Mouse (Mus musculus) liver, embryonic 15.5 days (tissue): ENCODE data around the gene 9130213A22Rik. TPM values are rescaled to one million over a fixed set of nuclear protein-coding genes. Genes with fewer than 3 reads are reported as not detected.

Experiments used
- ATAC-seq: fragments of 200-750 bp; cut with Nextera tagmentation; 2 replicates; pipeline ENCODE4 v1.8.0; 2017; ENCODE audit warnings: moderate number of reproducible peaks, mild to moderate bottlenecking, moderate library complexity; ENCODE audit not compliant: insufficient read depth
- H3K27ac ChIP-seq: fragments of 300-500 bp; sonication (generic); replicated peaks from 2 replicates; pipeline ENCODE4 v1.5.1; 2015; ENCODE audit warnings: mild to moderate bottlenecking, inconsistent platforms
- H3K27me3 ChIP-seq: fragments of 300-500 bp; sonication (generic); 2 replicates; pipeline ENCODE4 v1.6.1; 2015; ENCODE audit warnings: mild to moderate bottlenecking, inconsistent platforms
- H3K36me3 ChIP-seq: fragments of 300-500 bp; sonication (generic); replicated peaks from 2 replicates; pipeline ENCODE4 v1.6.1; 2015; ENCODE audit warnings: moderate library complexity, mild to moderate bottlenecking, inconsistent platforms
- H3K4me1 ChIP-seq: fragments of 300-500 bp; sonication (generic); replicated peaks from 2 replicates; pipeline ENCODE4 v1.6.1; 2015; ENCODE audit warnings: inconsistent platforms
- H3K4me2 ChIP-seq: fragments of 300-500 bp; sonication (generic); 2 replicates; pipeline ENCODE4 v1.6.1; 2015; ENCODE audit warnings: moderate library complexity, mild to moderate bottlenecking, inconsistent platforms
- H3K4me3 ChIP-seq: fragments of 300-500 bp; sonication (generic); replicated peaks from 2 replicates; pipeline ENCODE4 v1.5.1; 2015; ENCODE audit warnings: mild to moderate bottlenecking, inconsistent platforms
- H3K9ac ChIP-seq: fragments of 300-500 bp; sonication (generic); 2 replicates; pipeline ENCODE4 v1.6.1; 2015; ENCODE audit warnings: moderate library complexity, mild to moderate bottlenecking, inconsistent platforms
- H3K9me3 ChIP-seq: fragments of 300-500 bp; sonication (generic); replicated peaks from 2 replicates; pipeline ENCODE4 v1.6.1; 2016; ENCODE audit warnings: inconsistent platforms
- WGBS: fragments of 180-500 bp; shearing (Covaris S2); methylation state at CpG from one replicate; pipeline ENCODE4 v1.1.7; 2015; ENCODE audit warnings: mixed read lengths; ENCODE audit not compliant: insufficient replicate concordance; 5-methylcytosine and 5-hydroxymethylcytosine counted together
- polyA plus RNA-seq: library from polyadenylated mRNA; unstranded; fragments of >200 nt; fragmentation: Nextera tagmentation; extraction: Ambion mirVana; gene quantifications from 2 replicates; pipeline ENCODE4 v1.2.1, GENCODE M21; 2015

The 9130213A22Rik gene
- polyA plus RNA-seq, 1 experiment from 2014 or later, result 0.07 TPM

- 71% methylated on average over 8 of the region's 8 CpGs for WGBS
- no peak overlapping the region for H3K27ac ChIP-seq
These were observed 41.5 kb downstream of the 9130213A22Rik start for GRCm38 (mm10) chr11:69080855-69081222.

GRCm38 (mm10) chr11:69080102-69080854 lies 42.1 kb downstream of the 9130213A22Rik start:
- Histone ChIP-seq H3K27me3 (peaks cover 6% of the 10 kb centered on the region; the same call in 1 of the 2 replicates), H3K4me2 (no peak overlapping the region), H3K27ac (no peak overlapping the region), H3K4me1 (peaks cover 8% of the 10 kb centered on the region; the same call in 1 of the 2 replicates), H3K4me3 (no peak overlapping the region), H3K9ac (no peak overlapping the region), H3K36me3 (no peaks in the 10 kb centered on the region), H3K9me3 (no peaks in the 10 kb centered on the region)
- 68% methylated on average over 15 of the region's 15 CpGs for WGBS
- no peak for ATAC-seq

More at GRCm38 (mm10) chr11:69080855-69081222, 41.5 kb downstream of the 9130213A22Rik start:
- H3K27me3 ChIP-seq, result peaks cover 6% of the 10 kb centered on the region; the same call in 1 of the 2 replicates
- H3K36me3 ChIP-seq, result no peaks in the 10 kb centered on the region
- no peak overlapping the region for H3K9ac ChIP-seq
- no peak overlapping the region for H3K4me2 ChIP-seq
- H3K4me3 ChIP-seq, result no peak overlapping the region
- no peaks in the 10 kb centered on the region for H3K9me3 ChIP-seq
- ATAC-seq, result no peak
- peaks cover 7% of the 10 kb centered on the region; the same call in 1 of the 2 replicates for H3K4me1 ChIP-seq

DNA sequence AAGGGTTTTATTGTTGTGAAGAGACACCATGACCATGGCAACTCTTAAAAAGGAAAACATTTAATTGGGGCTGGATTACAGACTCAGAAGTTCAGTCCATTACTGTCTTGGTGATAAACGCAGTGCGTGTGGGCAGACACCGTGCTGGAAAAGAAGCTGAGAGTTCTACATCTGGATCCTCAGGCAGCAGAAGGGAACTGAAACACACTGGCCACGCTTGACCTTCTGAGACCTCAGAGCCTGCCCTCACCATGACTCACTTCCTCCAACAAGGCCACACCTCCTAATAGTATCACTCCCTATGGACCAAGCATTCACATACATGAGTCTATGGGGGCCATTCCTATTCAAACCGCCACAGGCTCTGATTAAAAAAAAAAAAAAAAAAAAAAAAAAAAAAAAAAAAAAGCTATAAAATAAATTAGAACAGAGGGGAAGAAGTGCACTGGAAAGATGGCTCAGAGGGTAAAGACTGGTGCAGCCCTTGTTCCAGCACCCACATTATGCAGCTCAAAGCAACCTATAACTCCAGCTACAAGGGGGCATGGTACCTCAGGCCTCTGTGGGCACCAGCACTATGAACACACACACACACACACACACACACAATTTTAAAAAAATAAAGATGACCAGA lies 43.5 kb downstream of the 9130213A22Rik start:
- H3K9ac ChIP-seq, result no peak overlapping the region
- H3K4me3 ChIP-seq, result no peak overlapping the region
- no peaks in the 10 kb centered on the region for H3K9me3 ChIP-seq
- no peak overlapping the region for H3K27ac ChIP-seq
- 45% methylated on average over 5 of the region's 5 CpGs for WGBS
- H3K36me3 ChIP-seq, result no peaks in the 10 kb centered on the region
- H3K4me1 ChIP-seq, result peaks cover 20% of the 10 kb centered on the region
- 0 out of 2 replicates have a peak, but pooled peaks have one; percentile 36 for ATAC-seq
- H3K27me3 ChIP-seq, result peaks cover 6% of the 10 kb centered on the region; the same call in 1 of the 2 replicates
- H3K4me2 ChIP-seq, result no peak overlapping the region

GRCm38 (mm10) chr11:69078041-69078440 lies 44.3 kb downstream of the 9130213A22Rik start:
- ATAC-seq, result no peak
- Histone ChIP-seq H3K4me1 (peaks cover 29% of the 10 kb centered on the region), H3K4me2 (no peak overlapping the region), H3K27ac (no peak overlapping the region), H3K4me3 (no peak overlapping the region), H3K9ac (no peak overlapping the region), H3K27me3 (peaks cover 6% of the 10 kb centered on the region; the same call in 1 of the 2 replicates), H3K9me3 (no peaks in the 10 kb centered on the region), H3K36me3 (no peaks in the 10 kb centered on the region)
- WGBS, result 70% methylated on average over 6 of the region's 6 CpGs

GRCm38 (mm10) chr11:69077316-69077715 lies 45.1 kb downstream of the 9130213A22Rik start:
- Histone ChIP-seq H3K27me3 (no peaks in the 10 kb centered on the region; the same call in 1 of the 2 replicates), H3K4me2 (no peak overlapping the region), H3K9me3 (no peaks in the 10 kb centered on the region), H3K9ac (no peak overlapping the region; the same call in 1 of the 2 replicates), H3K36me3 (no peaks in the 10 kb centered on the region), H3K4me3 (no peak overlapping the region), H3K4me1 (peaks cover 35% of the 10 kb centered on the region), H3K27ac (no peak overlapping the region)
- 74% methylated on average over 9 of the region's 9 CpGs for WGBS
- ATAC-seq, result no peak

GRCm38 (mm10) chr11:69076572-69076971 lies 45.8 kb downstream of the 9130213A22Rik start:
- Histone ChIP-seq H3K36me3 (no peaks in the 10 kb centered on the region), H3K27ac (no peak overlapping the region), H3K4me2 (no peak overlapping the region), H3K9me3 (no peaks in the 10 kb centered on the region), H3K4me1 (peaks cover 42% of the 10 kb centered on the region), H3K9ac (no peak overlapping the region), H3K4me3 (no peak overlapping the region), H3K27me3 (no peaks in the 10 kb centered on the region; the same call in 1 of the 2 replicates)
- ATAC-seq, result no peak
- WGBS, result 68% methylated on average over 5 of the region's 5 CpGs

GRCm38 (mm10) chr11:69075764-69076479 lies 46.5 kb downstream of the 9130213A22Rik start:
- ATAC-seq, result no peak
- Histone ChIP-seq H3K9ac (no peak overlapping the region), H3K36me3 (no peaks in the 10 kb centered on the region), H3K27ac (no peak overlapping the region), H3K27me3 (no peaks in the 10 kb centered on the region), H3K4me1 (peaks cover 49% of the 10 kb centered on the region), H3K9me3 (no peaks in the 10 kb centered on the region), H3K4me3 (no peak overlapping the region), H3K4me2 (no peak overlapping the region)
- 39% methylated on average over 9 of the region's 9 CpGs for WGBS

DNA sequence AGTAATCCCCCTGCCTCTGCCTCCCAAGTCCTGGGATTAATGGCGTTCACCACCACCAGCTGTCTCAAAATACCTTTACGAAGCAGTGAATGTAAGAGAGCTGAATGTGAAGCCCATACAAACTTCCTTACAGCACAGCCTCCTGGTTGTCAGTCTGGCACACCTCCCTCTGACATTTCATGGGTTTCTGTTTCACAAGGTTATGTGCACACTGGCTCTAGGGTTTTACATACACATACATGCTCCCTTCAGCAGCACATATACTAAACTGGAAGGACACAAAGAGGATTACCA lies 47.7 kb downstream of the 9130213A22Rik start:
- Histone ChIP-seq H3K4me3 (no peak overlapping the region), H3K9ac (peak overlapping the region; percentile 60; the same call in 1 of the 2 replicates), H3K4me2 (0 out of 2 replicates have a peak overlapping the region, but pooled peaks have one; percentile 1), H3K9me3 (no peaks in the 10 kb centered on the region), H3K27ac (peak overlapping the region; percentile 90), H3K4me1 (peaks cover 54% of the 10 kb centered on the region), H3K27me3 (no peaks in the 10 kb centered on the region), H3K36me3 (no peaks in the 10 kb centered on the region)
- no peak for ATAC-seq
- WGBS, result 52% methylated on average over 2 of the region's 2 CpGs

- Histone ChIP-seq H3K36me3 (no peaks in the 10 kb centered on the region), H3K4me3 (no peak overlapping the region), H3K9me3 (no peaks in the 10 kb centered on the region), H3K27me3 (no peaks in the 10 kb centered on the region), H3K4me2 (0 out of 2 replicates have a peak overlapping the region, but pooled peaks have one; percentile 1), H3K4me1 (peaks cover 58% of the 10 kb centered on the region), H3K9ac (peak overlapping the region; percentile 60; the same call in 1 of the 2 replicates), H3K27ac (peak overlapping the region; percentile 90)
- no peak for ATAC-seq
- WGBS, result 46% methylated on average over 6 of the region's 6 CpGs
These were observed 48.2 kb downstream of the 9130213A22Rik start for GRCm38 (mm10) chr11:69073951-69074775.

DNA sequence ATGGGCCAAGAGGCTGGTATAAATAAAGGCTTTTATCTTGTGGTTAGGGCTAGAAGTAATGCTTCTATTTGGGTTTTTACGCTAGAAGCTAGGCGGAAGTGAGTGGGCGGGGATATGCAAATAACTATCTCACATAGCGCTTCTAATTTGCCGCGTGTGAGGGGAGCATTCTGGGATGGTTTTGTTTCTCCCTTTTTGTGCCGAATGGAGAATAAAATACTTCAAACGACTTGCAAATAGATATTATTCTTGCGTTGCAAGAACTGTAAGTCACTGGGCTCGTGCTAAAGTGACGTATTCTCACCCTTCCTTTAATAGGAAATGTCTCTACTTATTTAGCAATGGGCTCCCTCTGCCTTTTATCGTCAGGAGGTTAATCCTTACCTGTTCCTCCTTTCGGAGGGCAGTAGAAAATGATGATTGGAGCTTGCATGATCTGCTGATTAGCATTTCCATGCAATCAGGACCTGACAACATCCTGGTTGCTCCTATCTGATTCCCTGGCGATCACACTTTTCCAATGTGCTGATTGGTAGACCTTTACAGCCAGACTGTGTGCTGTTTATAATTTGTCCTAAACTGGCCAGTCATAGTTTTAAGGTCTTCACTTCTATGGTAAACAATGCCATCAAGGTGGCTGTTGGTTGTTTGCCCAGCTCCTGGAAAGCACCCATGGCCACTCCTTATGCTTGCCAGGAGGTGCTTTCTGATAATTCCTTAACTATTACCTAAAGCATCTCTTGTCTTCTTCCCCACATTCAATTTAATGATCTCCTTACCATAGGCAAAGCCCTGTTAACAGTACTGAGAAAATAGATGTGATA lies 49.1 kb downstream of the 9130213A22Rik start:
- Histone ChIP-seq H3K27ac (peak overlapping the region; percentile 90), H3K4me3 (peak overlapping the region; percentile 46), H3K4me2 (peak overlapping the region; percentile 91), H3K4me1 (peaks cover 58% of the 10 kb centered on the region), H3K9ac (peak overlapping the region; percentile 60), H3K36me3 (no peaks in the 10 kb centered on the region), H3K9me3 (no peaks in the 10 kb centered on the region), H3K27me3 (no peaks in the 10 kb centered on the region)
- peak; percentile 71 for ATAC-seq
- under 1% methylated on average over 14 of the region's 14 CpGs for WGBS
